Mouse (Mus musculus): ENCODE measurements around the gene Vmn1r237.
A peak's percentile ranks its signal among the peaks of the same experiment; 100 is the strongest.

Gene Vmn1r237

DNA sequence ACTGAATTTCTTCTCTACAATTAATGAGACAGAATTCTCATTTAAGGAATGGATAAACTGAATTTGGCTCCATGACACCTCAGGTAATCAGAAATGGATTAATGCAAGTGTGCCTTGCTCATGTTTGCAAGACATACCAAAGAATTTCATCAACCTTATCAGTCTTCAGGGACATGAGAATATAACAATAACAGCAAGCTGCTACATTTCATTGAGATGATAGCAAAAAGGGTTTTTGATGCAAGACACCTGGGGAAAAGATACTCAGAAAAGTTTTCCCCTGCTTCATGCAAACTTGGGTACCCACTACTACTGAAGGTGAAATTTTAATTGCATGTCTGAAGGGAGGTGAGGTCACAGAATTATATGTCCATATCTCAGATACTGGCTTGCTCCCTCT is at the start of gene Vmn1r237:
Vmn1r237 (plus strand) TSS at position 301 of the 400 bp plus-strand sequence.
- no peak for DNase-seq (ENCODE audit: low read depth, low spot score)

DNA sequence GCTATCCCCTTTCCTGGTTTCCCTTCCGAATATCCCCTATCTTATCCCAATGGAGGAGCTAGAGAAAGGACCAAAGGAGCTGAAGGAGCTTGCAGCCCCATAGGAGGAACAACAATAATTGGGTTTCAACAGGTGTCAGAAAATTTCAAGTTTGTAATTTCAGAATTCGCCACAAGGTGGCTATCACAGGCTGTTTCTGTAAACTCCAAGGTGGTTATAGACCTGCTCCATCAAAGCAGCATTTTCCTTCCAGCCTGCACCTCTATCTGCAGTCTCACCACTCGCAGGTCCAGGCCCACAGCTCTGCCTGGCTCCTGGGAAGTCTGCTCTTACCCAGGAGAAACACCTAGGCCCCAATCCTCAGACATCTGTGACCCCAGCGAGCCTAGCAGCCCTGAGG is 39.6 kb upstream of the Vmn1r237 start:
- DNase-seq (ENCODE audit: low read depth, low spot score), result peak; percentile 20

DNA sequence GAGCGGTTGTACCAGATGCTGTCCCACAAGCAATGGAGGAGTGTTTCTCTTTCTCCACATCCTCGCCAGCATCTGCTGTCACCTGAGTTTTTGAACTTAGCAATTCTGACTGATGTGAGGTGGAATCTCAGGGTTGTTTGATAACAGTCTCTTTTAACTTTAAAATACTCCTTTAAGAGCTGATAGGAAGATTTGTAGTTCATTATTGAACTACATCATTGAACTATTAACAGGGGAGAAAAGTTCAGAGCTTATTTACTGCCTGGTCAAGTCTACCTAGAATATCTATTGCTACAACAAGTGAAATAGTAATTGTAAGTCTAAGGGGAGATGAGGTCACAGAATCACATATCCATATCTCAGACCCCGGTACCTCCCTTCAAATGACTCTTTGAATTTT is 29.0 kb upstream of the Vmn1r237 start, which contains the start of gene Vmn1r236:
Vmn1r236 (plus strand) TSS at position 301 of the 400 bp plus-strand sequence.
- DNase-seq (ENCODE audit: low read depth, low spot score), result no peak

DNA sequence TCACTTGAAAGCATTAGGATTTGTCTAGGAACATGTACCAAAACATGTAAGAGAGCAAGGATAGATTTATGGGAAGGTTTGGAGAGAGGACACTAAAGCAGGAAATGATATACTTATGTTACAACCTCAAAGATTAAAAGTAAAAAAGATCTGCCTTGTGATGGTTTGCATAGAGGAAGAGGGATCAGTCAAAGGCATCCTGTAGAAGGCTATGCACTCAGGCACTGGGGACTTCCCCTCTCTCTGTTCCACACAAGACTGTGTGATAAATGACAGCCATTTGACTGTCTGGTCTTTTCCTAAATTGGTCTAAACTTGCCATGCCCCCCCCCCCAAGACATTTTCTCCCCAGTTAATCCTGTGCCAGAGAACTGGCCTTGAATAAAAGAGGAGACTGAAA is 27.3 kb upstream of the Vmn1r237 start:
- DNase-seq (ENCODE audit: low read depth, low spot score), result no peak

DNA sequence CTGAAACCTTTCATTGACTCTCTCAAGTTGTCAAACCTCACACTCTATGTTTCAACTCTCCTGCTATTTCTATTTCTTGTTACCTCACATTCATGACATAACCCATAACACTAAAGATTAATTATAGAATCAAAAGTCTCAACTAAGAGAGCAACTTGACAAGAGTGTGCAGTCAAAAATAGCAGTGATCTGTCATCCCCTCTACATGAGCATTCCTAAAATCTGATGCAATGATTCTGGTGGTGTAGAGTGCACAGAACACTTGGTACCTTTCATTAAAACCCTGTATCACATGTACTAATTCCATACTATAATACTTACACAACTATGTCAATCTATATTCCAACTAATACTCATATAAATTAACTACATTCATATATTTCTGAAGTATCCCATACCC is 22.0 kb upstream of the Vmn1r237 start:
- DNase-seq (ENCODE audit: low read depth, low spot score), result no peak
